Mouse (Mus musculus) liver, embryonic 14.5 days (tissue): ENCODE results near the gene Rara.

Source experiments
- CTCF ChIP-seq: IDR thresholded peaks from 2 replicates; pipeline ENCODE4 v1.5.1; 2016; ENCODE audit warnings: antibody characterized with exemption, low read depth, control low read depth
- EP300 ChIP-seq: IDR thresholded peaks from 2 replicates; pipeline ENCODE4 v1.6.1; 2016; ENCODE audit warnings: antibody characterized with exemption, low read depth

GRCm38 (mm10) chr11:98961766-98962165, 34.1 kb downstream of the Rara start:
- TF ChIP-seq EP300 (no peak), CTCF (no peak)
